18 mouse cellular contexts compared by ENCODE assay signal in genomic region chr9:13565343-13566019, GRCm38 (mm10).
DNase-seq lines count a peak whose midpoint lies in the region; ATAC-seq and TF ChIP-seq lines count a peak whose summit lies in the region.
"Had no signal": no experiment of that assay in that cellular context is flagged by ENCODE, and none has a peak within 500 bp of the region (broad histone marks: within the 10 kb centered on the region; RNA-seq: fewer than 3 reads in every experiment).

No protein-coding gene starts in this region.

- ATAC-seq in cerebellum, adult (ENCODE audit: insufficient number of reproducible peaks, low FRiP score, low TSS enrichment) = no peak

- H3K4me3 ChIP-seq in layer of hippocampus, adult 2 months = no peak overlapping the region
- H3K4me3 ChIP-seq: midbrain, embryonic 12.5 days; neural tube, embryonic 12.5 days had no signal

- TF ChIP-seq CTCF in layer of hippocampus, adult 2 months (conservative IDR thresholded peaks at IDR 0.05) = no peak

- peak; percentile 24 to 47 for DNase-seq in cerebellum, postnatal 14 days
- DNase-seq in layer of hippocampus, adult 2 months (ENCODE audit: low spot score in 2 of 2) = no peak
- DNase-seq in layer of hippocampus, postnatal 10 days (ENCODE audit: low spot score in 2 of 2) = no peak
- peak; percentile 44 for DNase-seq in CD4-positive, CD25-positive, alpha-beta regulatory T cell, adult 2 months (ENCODE audit: low read depth, low spot score)
- peak; percentile 37 for DNase-seq in induced T-regulatory cell, adult 2 months (ENCODE audit: low read depth)
- DNase-seq in frontal cortex, postnatal 25 days (ENCODE audit: low spot score in 2 of 2) = no peak
- DNase-seq in spleen, postnatal 36 days (ENCODE audit: low spot score in 2 of 2) = no peak
- DNase-seq: adrenal gland, adult 8-10 months; B cell, adult 2 months; gastrocnemius, postnatal 14 days; layer of hippocampus, postnatal 36 days; lung, adult 18-20 months; lung, postnatal 4 days; right cerebral cortex, postnatal 25 days; thymus, postnatal 25 days had no signal

- H3K27ac ChIP-seq in layer of hippocampus, adult 2 months = peak overlapping the region; percentile 86
- H3K27ac ChIP-seq: midbrain, embryonic 12.5 days; neural tube, embryonic 12.5 days had no signal

Comparison
In these comparisons a context has a peak if more than half of its experiments do, and no peak if none do; other contexts are left out.
1. DNase-seq: peak in cerebellum, postnatal 14 days (2 of 2), CD4-positive, CD25-positive, alpha-beta regulatory T cell, adult 2 months (single experiment) and induced T-regulatory cell, adult 2 months (single experiment); none in layer of hippocampus, adult 2 months (0 of 2), layer of hippocampus, postnatal 10 days (0 of 2), frontal cortex, postnatal 25 days (0 of 2) and spleen, postnatal 36 days (0 of 2).